Mouse (Mus musculus): ENCODE results near the gene Ubb.
A peak's percentile ranks its signal among the peaks of the same experiment; 100 is the strongest.

GRCm38 (mm10) chr11:62550727-62551225 lies at the start of gene Ubb:
- TF ChIP-seq MAX (IDR thresholded peaks at IDR 0.05) = peak; percentile 50
- no peak for TF ChIP-seq CTCF (IDR thresholded peaks at IDR 0.05; ENCODE audit: control insufficient read depth, insufficient read depth, insufficient read length)
- no peak for TF ChIP-seq MYOG (IDR thresholded peaks at IDR 0.05; ENCODE audit: control insufficient read depth, extremely low read depth, insufficient read length)
- TF ChIP-seq USF1 (IDR thresholded peaks at IDR 0.05; ENCODE audit: low read depth) = no peak
- TF ChIP-seq FOSL1 (IDR thresholded peaks at IDR 0.05; ENCODE audit: insufficient read depth, low read length, poor library complexity, severe bottlenecking) = no peak
- TF ChIP-seq MYOD1 (IDR thresholded peaks at IDR 0.05; ENCODE audit: control insufficient read depth, insufficient read length, low read depth) = no peak
